Mouse (Mus musculus) midbrain, embryonic 11.5 days (tissue): Measurements from ENCODE around the gene Syngr2. TPM values are rescaled to one million over a fixed set of nuclear protein-coding genes. Genes with fewer than 3 reads are reported as not detected.

ENCODE experiments used
- ATAC-seq: fragments of 200-750 bp; cut with Nextera tagmentation; 2 replicates; pipeline ENCODE4 v1.8.0; 2017; ENCODE audit warnings: moderate TSS enrichment, moderate library complexity; ENCODE audit not compliant: low FRiP score
- DNase-seq: peaks from one replicate; pipeline ENCODE4 v3.0.0; 2015; ENCODE audit warnings: low spot score; ENCODE audit errors: missing footprints
- H3K27ac ChIP-seq: fragments of 300-500 bp; sonication (generic); 2 replicates; pipeline ENCODE4 v1.5.1; 2014; ENCODE audit warnings: low read depth, low read length
- H3K27me3 ChIP-seq: fragments of 300-500 bp; sonication (generic); 2 replicates; pipeline ENCODE4 v1.6.1; 2014; ENCODE audit warnings: mild to moderate bottlenecking, low read length, moderate library complexity, mixed read lengths; ENCODE audit not compliant: control insufficient read depth, insufficient read depth
- H3K36me3 ChIP-seq: fragments of 300-500 bp; sonication (generic); 2 replicates; pipeline ENCODE4 v1.6.1; 2014; ENCODE audit warnings: mild to moderate bottlenecking, low read length, moderate library complexity, mixed read lengths; ENCODE audit not compliant: control insufficient read depth, insufficient read depth
- H3K4me1 ChIP-seq: fragments of 300-500 bp; sonication (generic); 2 replicates; pipeline ENCODE4 v1.6.1; 2014; ENCODE audit warnings: low read length; ENCODE audit not compliant: control insufficient read depth, insufficient read depth
- H3K4me2 ChIP-seq: fragments of 300-500 bp; sonication (generic); 2 replicates; pipeline ENCODE4 v1.6.1; 2014; ENCODE audit warnings: mild to moderate bottlenecking, moderate library complexity
- H3K4me3 ChIP-seq: fragments of 300-500 bp; sonication (generic); 2 replicates; pipeline ENCODE4 v1.5.1; 2014; ENCODE audit warnings: low read depth, low read length
- H3K9ac ChIP-seq: fragments of 300-500 bp; sonication (generic); 2 replicates; pipeline ENCODE4 v1.6.1; 2014; ENCODE audit warnings: low read length
- H3K9me3 ChIP-seq: fragments of 300-500 bp; sonication (generic); 2 replicates; pipeline ENCODE4 v1.6.1; 2016; ENCODE audit warnings: low read length; ENCODE audit not compliant: control insufficient read depth
- WGBS: fragments of 180-500 bp; shearing (Covaris S2); extraction: QIAGEN DNeasy Blood & Tissue Kit; methylation state at CpG from one replicate; pipeline ENCODE4 v1.1.7; 2014; 5-methylcytosine and 5-hydroxymethylcytosine counted together
- polyA plus RNA-seq: library from polyadenylated mRNA; unstranded; fragments of >200 nt; fragmentation: Nextera tagmentation; extraction: Ambion mirVana; gene quantifications from 2 replicates; pipeline ENCODE4 v1.2.1, GENCODE M21; 2014

Syngr2 gene
- polyA plus RNA-seq, 1 experiment from 2014 or later = 36.4 TPM

- no peaks in the 10 kb centered on the region for H3K9me3 ChIP-seq
- peak overlapping the region; percentile 65 for H3K9ac ChIP-seq
- peaks cover 17% of the 10 kb centered on the region for H3K4me1 ChIP-seq
- WGBS = 6% methylated on average over 38 of the region's 38 CpGs
- DNase-seq (peak; percentile 96), ATAC-seq (peak; percentile 49)
- peaks cover 44% of the 10 kb centered on the region for H3K27me3 ChIP-seq
- no peaks in the 10 kb centered on the region for H3K36me3 ChIP-seq
- H3K4me2 ChIP-seq = peak overlapping the region; percentile 53
- peak overlapping the region; percentile 30 for H3K4me3 ChIP-seq
- H3K27ac ChIP-seq = peak overlapping the region; percentile 57
Observed at GRCm38 (mm10) chr11:117779434-117780198, 29.9 kb upstream of the Syngr2 start.

- WGBS = under 1% methylated on average over 15 of the region's 17 CpGs
- no peak for ATAC-seq
- H3K27me3 ChIP-seq = peaks cover 47% of the 10 kb centered on the region
Observed at GRCm38 (mm10) chr11:117780199-117780515, 29.3 kb upstream of the Syngr2 start.

GRCm38 (mm10) chr11:117780582-117781111 is 28.8 kb upstream of the Syngr2 start:
- Histone ChIP-seq H3K36me3 (no peaks in the 10 kb centered on the region), H3K9me3 (no peaks in the 10 kb centered on the region), H3K9ac (peak overlapping the region; percentile 65), H3K4me1 (peaks cover 17% of the 10 kb centered on the region), H3K4me3 (peak overlapping the region; percentile 30), H3K4me2 (peak overlapping the region; percentile 53), H3K27ac (no peak overlapping the region), H3K27me3 (peaks cover 47% of the 10 kb centered on the region)
- WGBS = 3% methylated on average over 19 of the region's 19 CpGs
- DNase-seq (peak; percentile 92), ATAC-seq (peak; percentile 28)

More at GRCm38 (mm10) chr11:117780199-117780515, 29.3 kb upstream of the Syngr2 start:
- Histone ChIP-seq H3K4me3 (peak overlapping the region; percentile 30), H3K9ac (peak overlapping the region; percentile 65), H3K4me1 (peaks cover 17% of the 10 kb centered on the region), H3K4me2 (peak overlapping the region; percentile 53), H3K9me3 (no peaks in the 10 kb centered on the region), H3K36me3 (no peaks in the 10 kb centered on the region), H3K27ac (peak overlapping the region; percentile 57)
- DNase-seq = no peak

GRCm38 (mm10) chr11:117781199-117781821 is 28.2 kb upstream of the Syngr2 start:
- Histone ChIP-seq H3K27ac (peak overlapping the region; percentile 47), H3K9me3 (no peaks in the 10 kb centered on the region), H3K4me2 (peak overlapping the region; percentile 53), H3K27me3 (peaks cover 47% of the 10 kb centered on the region), H3K4me3 (no peak overlapping the region), H3K4me1 (peaks cover 17% of the 10 kb centered on the region), H3K9ac (no peak overlapping the region), H3K36me3 (no peaks in the 10 kb centered on the region)
- ATAC-seq = no peak
- WGBS = 21% methylated on average over 18 of the region's 18 CpGs
- peak; percentile 87 for DNase-seq

- 39% methylated on average over 24 of the region's 24 CpGs for WGBS
Observed at GRCm38 (mm10) chr11:117781993-117782704, 27.3 kb upstream of the Syngr2 start, which contains the start of the genes Tmc8 and Tmc6. Gene Tmc8, plus strand, starts transcription at chr11:117782076. Gene Tmc6, minus strand, starts transcription at chr11:117782198.

GRCm38 (mm10) chr11:117782705-117783034 is 26.8 kb upstream of the Syngr2 start:
- no peaks in the 10 kb centered on the region for H3K9me3 ChIP-seq
- peak overlapping the region; percentile 58 for H3K4me2 ChIP-seq
- H3K4me3 ChIP-seq = peak overlapping the region; percentile 14
- H3K4me1 ChIP-seq = peaks cover 17% of the 10 kb centered on the region
- no peaks in the 10 kb centered on the region for H3K36me3 ChIP-seq
- H3K27me3 ChIP-seq = peaks cover 47% of the 10 kb centered on the region
- ATAC-seq (no peak), DNase-seq (no peak)
- no peak overlapping the region for H3K27ac ChIP-seq
- H3K9ac ChIP-seq = peak overlapping the region; percentile 42; the same call in 1 of the 2 replicates
- 42% methylated on average over 9 of the region's 9 CpGs for WGBS

More at GRCm38 (mm10) chr11:117781993-117782704, 27.3 kb upstream of the Syngr2 start, which contains the start of the genes Tmc8 and Tmc6:
- Histone ChIP-seq H3K27ac (peak within 1 kb of the TSS; percentile 47), H3K36me3 (no peaks in the 10 kb centered on the region), H3K9me3 (no peaks in the 10 kb centered on the region), H3K4me2 (peak within 1 kb of the TSS; percentile 58), H3K27me3 (peaks cover 47% of the 10 kb centered on the region), H3K4me1 (peaks cover 17% of the 10 kb centered on the region), H3K4me3 (peak within 1 kb of the TSS; percentile 14), H3K9ac (peak within 1 kb of the TSS; percentile 42; the same call in 1 of the 2 replicates)
- DNase-seq (no peak), ATAC-seq (no peak)

- no peaks in the 10 kb centered on the region for H3K9me3 ChIP-seq
- 3% methylated on average over 31 of the region's 31 CpGs for WGBS
- H3K4me1 ChIP-seq = peaks cover 17% of the 10 kb centered on the region
- H3K27ac ChIP-seq = no peak overlapping the region
- H3K27me3 ChIP-seq = peaks cover 47% of the 10 kb centered on the region
- H3K9ac ChIP-seq = peak overlapping the region; percentile 42; the same call in 1 of the 2 replicates
- ATAC-seq = peak; percentile 39; the same call in 1 of the 2 replicates
- H3K4me2 ChIP-seq = peak overlapping the region; percentile 58
- H3K4me3 ChIP-seq = peak overlapping the region; percentile 14
- peak; percentile 94 for DNase-seq
- H3K36me3 ChIP-seq = no peaks in the 10 kb centered on the region
Observed at GRCm38 (mm10) chr11:117783089-117783488, 26.4 kb upstream of the Syngr2 start.

GRCm38 (mm10) chr11:117783683-117784309 is 25.7 kb upstream of the Syngr2 start:
- WGBS = 31% methylated on average over 10 of the region's 10 CpGs

More at GRCm38 (mm10) chr11:117783683-117784309, 25.7 kb upstream of the Syngr2 start:
- Histone ChIP-seq H3K4me2 (peak overlapping the region; percentile 58), H3K27ac (no peak overlapping the region), H3K4me1 (peaks cover 17% of the 10 kb centered on the region), H3K27me3 (peaks cover 47% of the 10 kb centered on the region), H3K9ac (no peak overlapping the region), H3K9me3 (no peaks in the 10 kb centered on the region), H3K36me3 (no peaks in the 10 kb centered on the region), H3K4me3 (no peak overlapping the region)
- ATAC-seq (no peak), DNase-seq (no peak)
